Mouse (Mus musculus): ENCODE results near the gene Nr1h2.

Gene Nr1h2

GRCm38 (mm10) chr7:44530507-44530906 lies 23.2 kb downstream of the Nr1h2 start:
- in situ Hi-C loops (cut with MboI, MseI) = no loop called here

GRCm38 (mm10) chr7:44529518-44529917 lies 24.2 kb downstream of the Nr1h2 start:
- in situ Hi-C loops (cut with MboI, MseI) = no loop called here

DNA sequence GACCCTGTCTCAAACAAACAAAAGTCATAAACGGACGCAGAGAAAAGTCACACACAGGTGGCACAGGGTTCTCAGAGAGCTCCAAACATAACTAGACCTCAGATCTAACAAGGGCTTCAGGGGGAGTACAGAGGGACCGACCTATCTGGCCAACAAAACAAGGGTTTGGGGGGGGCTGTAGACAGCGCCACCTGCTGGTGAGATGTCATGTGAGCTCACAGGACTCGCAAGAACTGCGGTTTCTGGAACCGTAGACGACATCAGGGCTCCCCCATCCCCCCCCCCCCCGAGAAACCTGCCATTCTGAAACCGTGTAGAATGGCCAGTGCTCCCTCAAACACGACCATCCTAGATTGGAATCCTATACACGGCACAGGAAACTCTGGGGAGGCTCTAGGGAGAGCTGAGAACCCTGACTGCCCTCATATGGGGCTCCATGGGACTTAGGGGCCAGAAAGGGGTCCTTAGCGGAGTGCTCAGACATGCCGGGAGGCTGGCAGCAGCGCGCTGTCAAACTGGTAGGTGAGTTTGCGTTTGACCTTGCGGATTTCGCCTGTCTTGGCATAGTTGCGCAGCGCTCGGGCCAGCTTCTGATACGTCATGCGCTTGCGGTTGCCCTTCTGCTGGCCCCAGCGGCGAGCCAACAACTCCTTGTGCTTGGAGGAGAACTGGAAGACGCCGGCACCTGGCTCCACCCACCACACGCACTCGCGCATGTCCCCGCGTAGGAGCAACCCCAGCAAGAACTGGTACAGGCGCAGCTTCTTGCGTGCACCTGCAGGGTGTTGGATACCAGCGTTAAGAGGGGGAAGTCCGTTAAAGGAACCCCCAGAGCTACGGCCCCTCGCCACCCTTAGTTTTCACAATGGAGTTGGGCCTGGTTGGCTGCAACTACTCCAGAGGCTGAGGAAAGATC lies 26.0 kb downstream of the Nr1h2 start:
- in situ Hi-C loops (cut with MboI, MseI) = no loop called here

DNA sequence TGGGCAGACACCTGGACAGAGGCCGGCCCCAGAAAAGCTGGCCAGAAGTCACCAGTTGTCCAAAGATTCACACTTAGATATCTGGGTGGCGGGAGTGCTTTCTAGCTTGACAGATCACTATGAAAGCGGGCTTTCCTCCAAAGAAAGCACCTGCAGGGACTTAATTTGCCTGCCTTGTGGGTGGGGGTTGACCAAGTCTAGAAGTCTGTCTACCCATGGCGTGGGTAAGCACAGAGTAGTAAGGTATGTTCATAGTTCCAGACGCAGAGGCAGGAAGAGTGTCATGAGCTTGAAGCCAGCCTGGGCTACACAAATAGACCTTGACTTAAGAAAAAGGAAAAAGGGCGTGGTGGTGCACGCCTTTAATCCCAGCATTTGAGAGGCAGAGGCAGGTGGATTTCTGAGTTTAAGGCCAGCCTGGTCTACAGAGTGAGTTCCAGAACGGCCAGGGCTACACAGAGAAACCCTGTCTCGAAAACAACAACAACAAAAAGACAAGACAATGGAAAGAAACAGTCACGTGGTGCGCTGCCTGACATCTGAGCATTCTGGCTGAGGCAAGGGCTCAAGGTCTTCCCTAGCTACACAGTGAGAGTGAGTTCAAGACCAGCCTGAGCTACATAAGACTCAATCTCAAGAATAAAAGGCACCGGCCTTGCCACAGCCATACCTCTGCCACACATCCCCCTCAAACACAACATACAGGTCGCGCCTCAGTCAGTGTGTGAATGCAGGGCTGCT lies 27.2 kb downstream of the Nr1h2 start:
- in situ Hi-C loops (cut with MboI, MseI) = no loop called here

DNA sequence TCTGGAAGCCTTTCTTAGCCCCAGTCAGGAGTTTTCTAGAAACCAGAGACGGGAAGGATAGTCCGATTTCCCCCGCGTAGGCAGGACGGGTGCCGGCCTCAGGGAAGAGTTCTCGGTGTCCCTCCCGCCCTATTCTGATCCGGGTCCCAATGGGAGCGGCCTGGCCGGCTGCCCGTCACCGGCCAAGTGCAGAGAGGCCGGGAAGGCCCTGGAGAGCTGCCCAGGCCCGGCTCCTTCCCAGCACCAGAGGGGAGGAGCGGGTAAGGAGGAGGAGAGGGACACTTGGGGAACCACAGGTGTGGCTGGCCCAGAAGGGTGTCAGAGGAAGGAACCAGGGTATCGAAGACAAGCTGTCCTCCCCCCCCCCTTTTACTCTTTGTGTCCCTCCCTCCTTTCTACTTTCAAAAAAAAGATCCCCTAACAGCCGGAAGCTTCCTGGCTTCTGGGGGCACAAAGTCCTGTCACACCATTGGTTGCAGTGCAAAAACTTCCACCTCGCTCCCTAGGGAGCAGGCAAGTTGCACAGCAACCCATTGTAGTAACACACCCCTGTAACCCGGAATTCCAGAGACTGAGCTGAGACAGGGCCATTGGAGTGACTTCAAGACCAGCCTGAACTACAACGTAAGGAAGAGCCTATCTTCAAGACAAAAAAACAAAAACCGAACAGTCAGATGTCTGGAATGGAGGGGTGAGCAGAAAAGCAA lies 28.5 kb downstream of the Nr1h2 start:
- in situ Hi-C loops (cut with MboI, MseI) = no loop called here

- in situ Hi-C loops (cut with MboI, MseI) = no loop called here
Observed at GRCm38 (mm10) chr7:44524502-44524901, 29.2 kb downstream of the Nr1h2 start, which contains the start of gene Mybpc2. TSS of gene Mybpc2 (minus strand) at chr7:44524656.

- in situ Hi-C loops (cut with MboI, MseI) = no loop called here
Observed at GRCm38 (mm10) chr7:44523056-44523455, 30.7 kb downstream of the Nr1h2 start.

GRCm38 (mm10) chr7:44521710-44522109 lies 32.0 kb downstream of the Nr1h2 start:
- in situ Hi-C loops (cut with MboI, MseI) = no loop called here

GRCm38 (mm10) chr7:44520990-44521389 lies 32.8 kb downstream of the Nr1h2 start:
- in situ Hi-C loops (cut with MboI, MseI) = no loop called here

GRCm38 (mm10) chr7:44519240-44519913 lies 34.4 kb downstream of the Nr1h2 start:
- in situ Hi-C loops (cut with MboI, MseI) = no loop called here

- in situ Hi-C loops (cut with MboI, MseI) = no loop called here
Observed at GRCm38 (mm10) chr7:44507491-44507890, 46.3 kb downstream of the Nr1h2 start.

DNA sequence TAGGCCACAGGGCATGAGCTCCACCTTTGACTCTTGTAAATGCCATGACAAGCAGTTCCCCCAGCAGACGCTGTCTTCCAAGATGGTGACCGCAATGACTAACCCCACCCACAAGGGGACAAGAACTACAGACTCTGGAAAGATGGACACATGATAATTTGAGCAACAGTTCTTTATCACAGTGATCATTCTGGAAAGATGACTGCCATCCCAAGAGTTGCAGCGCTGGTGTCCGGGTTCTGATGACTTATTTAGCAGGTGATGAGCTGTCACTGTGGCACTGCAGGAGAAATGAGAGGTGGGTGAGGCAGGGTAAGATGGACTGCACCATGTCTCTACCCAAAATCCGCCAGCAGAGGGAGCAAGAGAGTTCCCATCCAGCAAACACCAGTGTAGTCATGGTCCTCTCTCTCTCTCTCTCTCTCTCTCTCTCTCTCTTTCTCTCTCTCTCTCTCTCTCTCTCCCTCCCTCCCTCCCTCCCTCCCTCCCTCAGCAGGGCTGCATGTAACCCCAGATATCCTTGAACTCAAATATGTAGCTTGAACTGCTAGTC lies 52.1 kb downstream of the Nr1h2 start:
- in situ Hi-C loops (cut with MboI, MseI) = no loop called here

GRCm38 (mm10) chr7:44500046-44500445 lies 53.7 kb downstream of the Nr1h2 start:
- in situ Hi-C loops (cut with MboI, MseI) = no loop called here
